Mouse (Mus musculus): ENCODE measurements around the gene Smim4. TPM values are rescaled to one million over a fixed set of nuclear protein-coding genes. Genes with fewer than 3 reads are reported as not detected.

Smim4 gene
- total RNA-seq, 2 experiments from 2014 or later = 33.4 to 36.1 TPM

DNA sequence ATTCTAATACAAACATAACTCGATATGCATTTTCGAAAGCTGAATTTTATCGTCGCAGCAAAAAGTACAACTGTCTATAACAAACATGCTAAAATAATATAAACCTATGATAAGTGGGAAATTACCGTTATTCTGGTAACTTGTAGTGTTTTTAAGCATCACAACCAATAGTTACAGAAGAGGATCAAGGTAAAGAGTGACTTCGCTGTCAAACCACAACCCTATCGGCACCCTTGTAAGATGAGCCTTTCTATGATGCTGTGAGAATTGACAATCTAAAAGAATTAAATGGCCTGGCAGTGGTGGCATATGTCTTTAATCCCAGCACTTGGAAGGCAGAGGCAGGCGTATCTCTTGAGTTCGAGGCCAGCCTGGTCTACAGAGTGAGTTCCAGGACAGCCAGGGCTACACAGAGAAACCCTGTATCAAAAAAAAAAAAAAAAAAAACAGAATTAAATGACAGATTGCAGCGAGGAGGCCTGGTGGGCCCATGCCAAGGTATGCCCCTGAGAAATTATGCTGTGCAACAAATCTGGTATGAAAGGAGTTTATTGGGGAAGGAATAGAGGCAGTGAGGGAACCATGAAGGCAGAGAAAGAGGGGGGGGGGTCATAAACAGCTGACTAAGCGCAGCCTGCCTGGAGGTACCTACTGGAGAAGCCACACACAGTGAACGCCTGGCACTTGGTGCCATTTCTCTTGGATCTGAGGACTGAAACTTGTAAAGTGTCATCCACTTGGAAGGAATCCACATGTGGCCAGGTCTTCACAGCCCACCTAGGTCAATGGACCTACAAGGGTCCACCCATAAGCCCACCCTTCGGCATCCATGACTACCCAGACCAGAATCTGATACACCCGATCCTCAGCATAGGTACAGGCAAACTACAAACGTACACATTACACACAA lies 825 bp upstream of the Smim4 start:
- Histone ChIP-seq H3K4me3 (peak overlapping the region; percentile 91), H3K27ac (peak overlapping the region; percentile 73)
- DNase-seq = no peak
- no peak for TF ChIP-seq CTCF (IDR thresholded peaks at IDR 0.05)
- intact Hi-C loops (cut with DNase I) = loop anchor here (2.0 to 5.0 kb wide), 4 partner anchors 43 to 123 kb away; partner anchors contain the start of genes Bap1 and Phf7

DNA sequence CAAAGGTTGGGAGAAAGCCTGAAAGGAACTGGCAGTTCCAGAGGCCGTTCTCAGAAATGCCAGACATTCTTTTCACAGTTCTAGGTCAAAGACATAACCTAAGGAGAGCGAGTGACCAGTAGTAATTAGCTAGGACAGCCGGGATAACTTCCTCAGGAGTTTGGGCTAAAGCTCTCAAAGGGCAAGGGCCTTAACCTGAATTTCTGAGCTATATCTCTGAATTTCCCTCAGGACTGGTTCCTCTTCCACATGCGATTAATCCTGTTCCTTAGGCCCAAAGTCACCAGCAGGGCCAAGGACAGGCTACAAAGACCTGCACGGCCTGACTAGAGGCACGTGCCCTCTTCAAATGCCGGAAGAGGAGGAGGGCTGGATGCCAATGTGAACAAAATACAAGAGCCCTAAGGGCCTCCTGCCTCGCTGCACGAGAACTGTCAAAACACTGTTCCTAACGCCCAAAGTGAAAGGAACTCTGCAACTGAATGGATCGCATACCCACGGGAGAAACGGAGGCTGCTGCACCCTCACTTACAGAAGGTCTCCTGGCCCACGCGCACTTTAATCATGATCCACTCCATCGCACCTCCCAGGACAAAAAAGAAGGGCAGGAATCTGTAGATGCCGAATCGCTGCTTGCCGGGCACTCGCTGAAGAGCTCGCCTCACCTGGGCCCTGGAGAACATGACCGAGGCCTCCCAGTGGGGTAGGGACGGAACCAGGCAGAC lies 493 bp downstream of the Smim4 start:
- Histone ChIP-seq H3K4me3 (peak overlapping the region; percentile 91), H3K27ac (peak overlapping the region; percentile 93)
- no peak for TF ChIP-seq CTCF (IDR thresholded peaks at IDR 0.05)
- peak; percentile 51 for DNase-seq
- intact Hi-C loops (cut with DNase I) = loop anchor here (2.0 to 5.0 kb wide), 3 partner anchors 41 to 124 kb away; partner anchors contain the start of genes Bap1 and Phf7

DNA sequence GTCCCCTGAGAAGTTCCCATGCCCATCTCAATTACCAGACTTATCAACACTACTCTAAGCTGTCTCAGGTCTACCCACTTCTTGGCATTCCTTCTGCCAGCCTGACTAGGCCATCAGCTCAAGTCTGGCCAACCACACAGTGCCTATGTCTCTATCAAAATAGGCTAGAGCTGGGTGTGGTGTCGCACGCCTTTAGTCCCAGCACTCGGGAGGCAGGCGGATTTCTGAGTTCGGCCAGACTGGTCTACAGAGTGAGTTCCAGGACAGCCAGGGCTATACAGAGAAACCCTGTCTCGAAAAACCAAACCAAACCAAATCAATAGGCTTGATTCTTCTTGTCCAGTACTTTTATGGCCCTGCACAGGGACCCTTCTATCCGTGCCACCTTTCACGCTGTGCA lies 1.9 kb downstream of the Smim4 start:
- no peak for TF ChIP-seq CTCF (IDR thresholded peaks at IDR 0.05)
- peak overlapping the region; percentile 23 for H3K4me3 ChIP-seq
- DNase-seq = no peak
- H3K27ac ChIP-seq = no peak overlapping the region
- intact Hi-C loops (cut with DNase I) = loop anchor here (5.0 kb wide), 1 partner anchor 125 kb away; the partner anchor contains the start of genes Bap1 and Phf7

DNA sequence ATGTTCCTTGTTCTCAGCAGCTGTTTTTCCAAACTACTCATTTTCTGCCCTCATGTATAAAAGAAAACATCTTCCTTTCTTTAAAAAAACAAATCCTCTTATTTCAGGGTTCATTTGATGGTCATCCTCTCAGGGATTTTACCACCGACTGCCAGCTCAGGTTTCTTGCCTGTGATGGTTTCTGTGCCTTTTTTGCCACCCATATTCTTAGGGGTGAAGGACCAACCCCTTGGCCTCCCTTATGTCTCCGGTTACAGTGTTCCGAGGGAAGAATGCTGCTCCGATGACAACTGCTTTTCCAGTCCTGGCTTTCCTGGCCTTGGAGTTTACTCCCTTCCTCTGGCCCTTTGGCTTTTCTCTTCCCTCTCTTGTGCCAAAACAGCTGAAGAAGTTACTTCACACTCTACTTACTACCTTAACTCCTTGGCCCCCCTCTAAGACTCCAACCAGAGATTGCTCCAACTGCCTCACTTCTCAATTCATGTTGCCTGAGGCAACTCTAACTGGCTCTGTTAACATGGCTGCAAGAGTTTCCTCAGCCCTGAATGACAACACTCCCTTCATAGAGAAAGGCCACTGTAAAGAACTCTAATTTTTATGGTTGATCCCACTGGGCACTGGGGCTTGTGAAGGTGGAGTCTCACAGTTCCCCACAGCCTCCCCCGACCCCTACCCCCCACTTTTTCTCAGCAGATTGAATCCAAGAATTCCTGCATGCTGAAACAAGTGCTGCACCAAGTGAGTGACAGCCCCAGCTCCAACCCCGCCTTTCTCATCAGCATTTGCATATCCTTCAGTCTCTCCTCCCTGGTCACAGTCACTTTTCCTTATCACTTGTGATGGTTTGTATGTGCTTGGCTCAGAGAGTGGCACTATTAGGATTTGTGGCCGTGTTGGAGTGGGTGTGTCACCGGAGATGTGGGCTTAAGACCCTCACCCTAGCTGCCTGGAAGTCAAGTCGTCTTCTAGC lies 3.4 kb downstream of the Smim4 start:
- DNase-seq = no peak
- intact Hi-C loops (cut with DNase I) = loop anchor here (5.0 kb wide), 1 partner anchor 127 kb away; the partner anchor contains the start of genes Bap1 and Phf7
- Histone ChIP-seq H3K4me3 (no peak overlapping the region), H3K27ac (peak overlapping the region; percentile 55)
- no peak for TF ChIP-seq CTCF (IDR thresholded peaks at IDR 0.05)

DNA sequence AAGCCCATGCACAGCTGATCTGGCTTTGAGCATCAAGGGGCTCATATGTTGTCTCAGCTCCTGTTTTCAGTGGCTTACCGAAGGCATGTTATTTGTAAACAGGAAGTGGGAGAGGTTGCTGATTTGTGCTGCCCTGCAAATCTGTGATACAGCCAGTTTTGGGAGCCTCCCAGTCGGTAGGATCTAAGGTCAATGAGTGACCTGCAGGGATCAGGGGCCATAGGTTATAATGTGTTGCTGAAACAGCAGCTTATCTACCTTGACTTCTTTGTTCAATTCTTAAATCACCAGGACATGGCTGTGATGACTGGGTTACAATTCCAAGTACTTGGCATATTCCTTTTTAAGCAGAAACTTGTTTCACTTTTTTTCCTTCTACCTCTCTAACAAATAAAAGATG lies 13.2 kb downstream of the Smim4 start:
- Histone ChIP-seq H3K4me3 (no peak overlapping the region), H3K27ac (no peak overlapping the region)
- no peak for TF ChIP-seq CTCF (IDR thresholded peaks at IDR 0.05)
- DNase-seq = no peak
- intact Hi-C loops (cut with DNase I) = no loop called here

DNA sequence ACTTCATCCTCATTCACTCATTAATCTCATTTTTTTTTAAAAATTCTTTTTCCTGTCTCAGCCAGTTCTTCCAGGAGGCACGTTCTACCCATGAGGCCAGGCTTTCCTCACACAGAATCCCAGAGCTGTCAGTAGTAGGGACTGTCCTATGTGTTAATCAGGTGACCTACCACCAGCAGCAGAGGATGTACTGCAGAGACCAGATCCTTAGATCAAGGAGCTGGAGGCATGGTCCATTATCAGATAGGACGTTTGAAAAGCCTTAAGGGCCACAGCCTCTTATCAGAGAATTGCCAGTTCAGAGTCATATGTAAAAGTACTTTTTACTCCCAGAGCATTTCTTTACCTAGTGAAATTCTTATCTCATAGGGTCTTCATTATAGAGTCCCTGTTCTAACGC lies 14.7 kb downstream of the Smim4 start:
- TF ChIP-seq CTCF (IDR thresholded peaks at IDR 0.05) = no peak
- Histone ChIP-seq H3K4me3 (no peak overlapping the region), H3K27ac (no peak overlapping the region)
- intact Hi-C loops (cut with DNase I) = no loop called here
- DNase-seq = no peak

DNA sequence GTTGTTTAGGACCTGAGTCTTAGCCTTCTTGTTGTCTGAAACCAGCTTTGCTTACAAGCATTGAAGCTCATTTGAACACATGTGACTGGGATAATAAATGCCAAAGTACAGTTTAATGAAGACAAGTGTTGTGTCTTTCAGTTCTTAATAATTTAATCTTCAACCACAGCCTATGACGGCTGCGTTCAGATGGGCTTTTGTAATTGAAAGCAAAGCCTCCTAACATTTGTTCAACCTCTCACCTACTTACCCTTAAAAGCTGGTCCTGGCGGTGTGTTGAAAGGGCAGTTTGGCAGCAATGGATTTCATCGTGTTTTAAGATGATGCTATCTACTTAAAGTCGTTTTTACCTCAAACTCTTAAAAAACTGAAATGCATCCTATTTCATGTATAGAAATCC lies 16.6 kb downstream of the Smim4 start:
- TF ChIP-seq CTCF (IDR thresholded peaks at IDR 0.05) = no peak
- intact Hi-C loops (cut with DNase I) = no loop called here
- Histone ChIP-seq H3K27ac (no peak overlapping the region; the same call in 1 of the 2 replicates), H3K4me3 (no peak overlapping the region)
- DNase-seq = no peak

DNA sequence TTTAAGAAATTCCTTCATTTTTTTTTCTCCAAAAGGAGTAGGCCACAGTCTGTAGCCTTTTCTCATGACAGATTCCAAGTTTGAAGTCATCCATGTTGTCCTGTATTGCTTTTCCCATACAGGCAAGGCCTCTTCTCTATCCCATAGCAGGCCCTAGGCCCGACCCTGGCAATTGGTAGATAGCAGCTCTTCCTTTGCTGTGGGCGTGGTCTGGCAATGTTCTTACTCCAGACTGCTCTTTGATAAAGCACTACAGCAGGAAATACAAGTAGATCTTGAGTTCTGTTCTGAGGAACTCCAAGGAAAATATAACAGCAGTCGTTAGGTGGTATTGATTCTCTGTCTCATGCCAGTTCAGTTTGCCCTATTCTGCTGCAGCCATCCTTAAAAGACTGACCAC lies 18.1 kb downstream of the Smim4 start:
- Histone ChIP-seq H3K27ac (no peak overlapping the region), H3K4me3 (no peak overlapping the region)
- intact Hi-C loops (cut with DNase I) = no loop called here
- DNase-seq = no peak
- TF ChIP-seq CTCF (IDR thresholded peaks at IDR 0.05) = no peak

DNA sequence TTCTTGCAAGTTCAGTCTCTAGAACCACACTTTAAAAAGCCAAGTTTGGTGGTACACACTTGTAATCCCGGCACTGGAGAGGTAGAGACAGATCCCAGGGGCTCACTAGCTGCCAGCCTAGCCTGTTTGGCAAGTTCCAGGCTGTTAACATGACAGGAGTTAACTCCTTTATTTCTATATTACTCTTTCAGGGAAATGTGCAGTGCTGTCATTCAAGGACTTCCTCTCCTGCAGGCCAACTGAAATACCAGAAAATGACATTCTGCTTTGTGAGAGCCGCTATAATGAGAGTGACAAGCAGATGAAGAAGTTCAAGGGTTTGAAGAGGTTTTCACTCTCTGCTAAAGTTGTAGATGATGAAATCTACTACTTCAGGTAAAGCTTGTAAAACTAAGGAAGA lies 23.6 kb downstream of the Smim4 start:
- intact Hi-C loops (cut with DNase I) = loop anchor here (5.0 kb wide), 1 partner anchor 68 kb away; no protein-coding TSS in a partner anchor

DNA sequence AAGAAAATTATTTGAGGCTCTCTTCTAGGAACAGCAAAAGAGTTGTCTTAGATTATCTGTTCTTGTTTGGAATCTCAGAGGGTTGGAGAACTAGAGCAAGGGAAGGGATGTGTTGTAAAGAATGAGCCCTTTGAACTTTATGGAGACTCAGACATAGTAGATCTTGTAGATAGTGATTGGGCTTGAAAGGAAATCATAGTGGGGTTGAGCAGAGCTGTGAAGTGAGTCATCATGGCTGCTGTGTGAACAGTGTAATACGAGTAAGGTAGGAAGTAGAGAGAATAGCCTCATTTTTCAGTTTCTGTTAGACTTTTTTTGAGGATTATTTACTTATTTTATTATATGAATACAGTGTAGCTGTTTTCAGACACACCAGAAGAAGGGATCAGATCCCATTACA lies 38.8 kb downstream of the Smim4 start:
- intact Hi-C loops (cut with DNase I) = no loop called here
- TF ChIP-seq CTCF (IDR thresholded peaks at IDR 0.05) = no peak

More for the DNA sequence above, 23.6 kb downstream of the Smim4 start:
- no peak for DNase-seq
- H3K27ac ChIP-seq = no peak overlapping the region
- TF ChIP-seq CTCF (IDR thresholded peaks at IDR 0.05) = no peak
- H3K4me3 ChIP-seq = no peak overlapping the region

DNA sequence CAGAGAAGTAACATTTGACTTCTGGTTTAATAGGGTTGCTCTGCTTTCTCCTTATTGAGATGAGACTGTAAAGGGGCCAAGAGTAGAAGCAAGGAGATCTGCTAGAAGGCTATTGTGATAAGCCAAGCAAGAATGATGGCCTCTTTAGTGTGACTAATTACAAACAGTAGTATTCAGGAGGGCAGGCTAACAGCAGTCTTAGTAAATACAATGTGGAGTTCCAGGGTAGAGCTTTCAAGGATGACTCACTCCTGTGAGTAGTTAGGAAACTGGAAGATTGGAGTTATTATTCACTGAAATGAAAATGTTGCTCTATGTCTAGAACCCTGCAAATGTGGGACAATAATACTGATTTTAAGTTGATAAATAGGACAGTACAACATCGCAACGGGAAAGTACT lies 40.2 kb downstream of the Smim4 start:
- intact Hi-C loops (cut with DNase I) = no loop called here
- TF ChIP-seq CTCF (IDR thresholded peaks at IDR 0.05) = no peak
- H3K27ac ChIP-seq = no peak overlapping the region
- DNase-seq = no peak
- no peak overlapping the region for H3K4me3 ChIP-seq

More for the DNA sequence above, 38.8 kb downstream of the Smim4 start:
- Histone ChIP-seq H3K27ac (no peak overlapping the region), H3K4me3 (no peak overlapping the region)
- DNase-seq = no peak

DNA sequence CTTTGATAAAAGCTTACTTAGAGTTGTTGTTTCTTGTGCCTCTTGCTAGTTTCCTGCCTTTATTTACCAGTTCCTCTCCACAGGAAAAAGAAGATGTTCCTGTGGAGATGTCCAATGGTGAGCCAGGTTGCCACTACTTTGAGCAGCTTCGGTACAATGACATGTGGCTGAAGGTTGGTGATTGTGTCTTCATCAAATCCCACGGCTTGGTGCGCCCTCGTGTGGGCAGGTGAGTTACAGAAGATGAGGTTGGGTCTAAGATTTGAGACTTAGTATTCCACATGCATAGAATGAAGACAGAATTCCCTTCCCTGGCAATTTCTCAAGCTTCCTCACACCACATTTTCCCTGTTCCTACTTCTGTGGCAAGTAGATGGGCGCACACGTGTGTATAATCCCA lies 41.3 kb downstream of the Smim4 start:
- Histone ChIP-seq H3K27ac (peak overlapping the region; percentile 90), H3K4me3 (no peak overlapping the region)
- no peak for DNase-seq
- intact Hi-C loops (cut with DNase I) = loop anchor here (2.0 kb wide), 1 partner anchor 41 kb away; the partner anchor contains the start of gene Smim4
- TF ChIP-seq CTCF (IDR thresholded peaks at IDR 0.05) = peak; percentile 21; the same call in 1 of the 2 replicates

All from gastrocnemius, adult 2 months (tissue).